Mouse (Mus musculus): ENCODE data around the gene Tnnt1.

GRCm38 (mm10) chr7:4508062-4508738, 8.0 kb downstream of the Tnnt1 start:
- TF ChIP-seq POLR2A (IDR thresholded peaks at IDR 0.05; ENCODE audit: insufficient read length, low read depth): peak; percentile 20
- TF ChIP-seq E2F4 (IDR thresholded peaks at IDR 0.05; ENCODE audit: insufficient read depth): no peak
- TF ChIP-seq MYOD1 (IDR thresholded peaks at IDR 0.05; ENCODE audit: control insufficient read depth in 1 of 3, insufficient read length in 2 of 3, low read depth in 2 of 3): no peak
- no peak for TF ChIP-seq MAX (IDR thresholded peaks at IDR 0.05; ENCODE audit: low read depth)
- TF ChIP-seq TCF3 (IDR thresholded peaks at IDR 0.05; ENCODE audit: insufficient read length, low read depth): no peak
- no peak for TF ChIP-seq SRF (IDR thresholded peaks at IDR 0.05; ENCODE audit: control insufficient read depth, insufficient read length, low read depth)
- no peak for TF ChIP-seq CEBPB (IDR thresholded peaks at IDR 0.05; ENCODE audit: insufficient read depth, poor library complexity, severe bottlenecking)
- no peak for TF ChIP-seq REST (IDR thresholded peaks at IDR 0.05; ENCODE audit: insufficient read depth, insufficient read length)
- TF ChIP-seq TCF12 (IDR thresholded peaks at IDR 0.05; ENCODE audit: insufficient read depth, poor library complexity, severe bottlenecking): no peak
- no peak for TF ChIP-seq USF1 (IDR thresholded peaks at IDR 0.05; ENCODE audit: low read depth)

All from myocyte (in vitro differentiated cells).